Mouse (Mus musculus) cerebellum, adult (tissue): ENCODE measurements around the gene Kcnma1.

Experiments used
- ATAC-seq: cut with Nextera tagmentation; 2 replicates; pipeline ENCODE4 v1.9.2; 2017; ENCODE audit warnings: mild to moderate bottlenecking, moderate library complexity, mixed read lengths; ENCODE audit not compliant: insufficient number of reproducible peaks, low FRiP score, low TSS enrichment

Kcnma1 gene

DNA sequence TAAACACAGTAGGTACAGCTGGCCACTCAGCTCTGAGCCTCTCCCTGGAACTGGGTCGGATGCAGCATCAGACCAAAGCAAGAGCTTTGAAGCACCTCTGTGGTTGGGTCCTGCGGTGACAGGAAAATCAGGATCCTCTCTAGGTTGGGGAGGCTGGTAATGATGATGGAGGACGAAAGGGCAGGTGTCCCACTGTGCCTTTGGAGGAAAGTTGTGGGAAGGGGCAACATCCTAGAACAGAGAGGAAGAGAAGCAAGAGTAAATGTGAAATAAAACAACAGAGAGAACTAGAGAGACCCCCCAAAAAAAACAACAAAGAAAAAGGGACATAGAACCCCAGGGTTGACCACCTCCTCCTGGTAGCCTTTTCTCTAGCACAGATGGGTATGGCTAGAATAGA lies at the start of gene Kcnma1:
Kcnma1 (minus strand) TSS at position 101 of the 400 bp plus-strand sequence.
- ATAC-seq: no peak

DNA sequence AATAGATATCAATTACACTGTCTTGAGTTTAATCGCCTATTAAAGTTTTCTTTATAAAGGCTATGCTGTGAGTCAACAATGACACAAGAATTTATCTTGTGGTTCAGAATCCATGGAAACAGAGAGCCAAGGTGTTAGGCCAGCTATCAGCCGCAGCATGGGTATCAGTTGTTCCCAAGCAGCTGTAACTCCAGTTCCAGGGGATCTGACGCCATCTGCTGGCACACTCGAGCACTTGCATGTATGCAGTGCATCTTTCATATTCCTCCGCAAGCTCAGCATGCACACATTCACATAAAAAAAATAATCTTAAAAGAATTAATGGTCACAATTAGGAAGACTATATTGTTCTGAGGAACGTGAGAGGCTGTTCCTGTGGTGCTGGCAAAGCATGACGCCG lies 45.5 kb upstream of the Kcnma1 start:
- ATAC-seq: no peak

DNA sequence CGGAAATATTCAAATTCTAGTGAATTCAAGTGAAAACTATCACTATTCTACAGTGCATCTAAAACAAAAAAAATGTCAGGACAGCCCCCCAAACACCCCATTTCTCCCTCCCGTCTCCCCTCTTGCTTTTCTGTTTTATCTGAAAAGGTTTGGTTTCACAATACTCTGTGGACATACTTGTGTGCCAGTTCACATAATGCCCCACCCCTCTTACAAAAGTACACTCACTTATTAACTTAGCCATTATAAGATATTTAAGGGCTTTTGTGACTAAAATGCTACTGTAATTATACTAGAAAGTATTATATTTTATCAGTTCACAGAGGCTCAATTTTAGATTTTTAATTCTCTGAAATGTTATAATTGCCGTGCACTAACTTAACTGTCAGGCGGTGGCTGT lies 45.0 kb upstream of the Kcnma1 start:
- ATAC-seq: no peak

DNA sequence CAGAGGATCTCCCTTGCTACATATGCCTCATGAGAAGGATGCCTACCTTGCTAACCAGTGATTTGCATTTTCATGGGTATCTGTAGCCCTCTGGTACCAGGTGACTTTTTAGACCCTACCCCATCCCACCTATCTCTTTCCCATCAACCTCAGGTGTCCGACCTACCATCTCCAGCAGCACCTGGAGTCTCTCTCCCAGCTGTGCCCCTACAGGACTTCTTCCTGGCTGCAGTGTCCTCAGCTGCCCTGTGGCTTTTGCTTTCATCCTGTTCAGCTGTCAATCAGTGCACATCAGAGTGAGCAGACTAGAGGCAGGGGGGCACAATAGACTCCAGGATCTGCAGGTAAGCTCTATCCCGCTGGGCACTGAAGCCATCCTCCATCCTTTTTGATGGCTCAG lies 37.5 kb upstream of the Kcnma1 start:
- no peak for ATAC-seq

DNA sequence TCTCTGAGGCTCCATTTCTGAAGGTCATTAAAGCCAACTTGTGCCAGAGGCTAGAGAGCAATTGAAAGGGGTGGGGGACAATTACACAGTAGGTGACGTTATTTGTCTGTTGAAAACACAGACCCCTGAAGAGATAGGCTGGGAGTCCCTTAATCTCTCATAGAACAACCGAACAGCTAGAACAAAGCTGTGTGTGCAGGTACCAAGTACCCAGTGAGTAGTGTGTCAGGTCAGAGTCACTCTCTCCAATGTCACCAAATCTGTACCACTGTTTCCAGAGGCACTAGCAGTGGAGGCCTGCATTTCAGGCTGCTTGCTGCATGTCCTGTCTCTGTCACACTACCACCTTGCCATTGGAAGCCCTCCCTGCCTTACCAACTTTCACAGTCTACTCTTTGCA lies 22.3 kb upstream of the Kcnma1 start:
- no peak for ATAC-seq

DNA sequence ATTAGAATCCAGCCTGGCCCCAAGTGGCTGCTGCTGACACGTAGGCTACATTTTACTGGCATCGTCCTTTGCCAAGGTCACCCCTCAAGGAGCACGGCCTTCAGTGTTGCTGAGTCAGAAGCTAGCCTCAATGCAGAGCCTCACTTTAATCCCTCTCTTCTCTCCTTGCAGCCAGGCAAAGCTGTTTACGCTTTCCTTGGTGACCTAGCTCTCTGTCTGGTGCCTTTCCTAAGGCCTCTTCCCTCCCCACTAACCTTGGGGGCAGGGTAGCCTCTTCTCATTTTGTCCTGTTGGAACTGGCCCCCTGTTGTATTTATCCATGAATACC lies 21.9 kb upstream of the Kcnma1 start:
- ATAC-seq: no peak

DNA sequence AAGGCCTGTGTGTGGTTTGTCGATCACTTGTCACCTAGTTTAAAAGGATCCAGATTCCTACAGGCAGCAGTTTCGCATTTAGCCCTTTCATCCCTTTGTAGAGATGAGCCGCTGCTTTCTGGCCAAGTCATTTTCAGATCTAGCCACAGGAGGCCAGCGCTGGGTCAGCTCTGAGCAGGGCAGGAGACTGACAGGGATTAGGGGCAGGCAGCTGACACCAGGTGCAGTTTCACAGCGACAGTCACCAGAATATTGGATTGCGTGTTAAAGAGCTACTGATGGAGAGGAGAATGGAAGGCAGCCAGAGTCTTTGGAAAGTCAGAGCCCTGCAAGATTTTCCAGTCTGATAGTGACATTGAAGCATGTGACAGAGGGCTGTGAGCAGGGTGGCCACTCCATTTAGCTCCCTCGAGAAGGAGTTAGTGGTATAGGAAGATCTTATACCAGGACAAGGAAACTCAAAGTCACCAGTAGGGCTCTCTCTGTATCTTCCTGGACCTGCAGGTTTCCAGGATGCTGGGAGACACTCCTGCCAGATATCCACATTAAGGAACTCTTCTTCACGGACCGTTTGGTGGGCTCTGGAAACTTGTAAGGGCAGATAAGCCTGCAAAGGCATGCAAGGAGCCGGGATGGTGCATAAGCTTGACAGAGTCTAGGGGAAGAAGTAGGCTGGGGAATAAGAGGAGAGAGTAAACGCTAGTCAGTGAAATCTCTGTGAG lies 21.4 kb upstream of the Kcnma1 start:
- ATAC-seq: peak; percentile 28; the same call in 1 of the 2 replicates

DNA sequence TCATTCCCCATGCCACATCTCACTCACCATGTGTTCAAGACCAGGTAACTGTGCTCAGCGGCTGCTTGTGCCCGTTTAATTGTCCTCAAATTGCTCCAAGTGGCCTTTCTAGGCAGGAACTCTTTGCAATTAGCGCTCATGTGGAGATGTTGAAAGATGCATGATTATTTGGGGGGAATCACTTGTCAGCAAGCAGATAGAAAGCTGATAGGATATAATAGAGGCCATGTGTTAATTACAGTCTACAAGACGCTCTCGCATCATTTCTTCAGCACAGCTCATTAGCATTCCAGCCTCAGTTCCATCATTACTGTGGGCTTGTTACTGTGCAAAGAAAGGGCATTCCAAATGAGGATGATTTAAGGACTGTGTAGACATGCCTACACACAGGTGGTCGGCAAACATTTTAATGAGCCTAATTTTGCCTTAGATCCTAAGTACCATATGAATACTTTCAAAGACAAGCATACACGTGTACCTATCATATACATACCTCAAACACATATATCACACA lies 18.6 kb upstream of the Kcnma1 start:
- ATAC-seq: no peak

DNA sequence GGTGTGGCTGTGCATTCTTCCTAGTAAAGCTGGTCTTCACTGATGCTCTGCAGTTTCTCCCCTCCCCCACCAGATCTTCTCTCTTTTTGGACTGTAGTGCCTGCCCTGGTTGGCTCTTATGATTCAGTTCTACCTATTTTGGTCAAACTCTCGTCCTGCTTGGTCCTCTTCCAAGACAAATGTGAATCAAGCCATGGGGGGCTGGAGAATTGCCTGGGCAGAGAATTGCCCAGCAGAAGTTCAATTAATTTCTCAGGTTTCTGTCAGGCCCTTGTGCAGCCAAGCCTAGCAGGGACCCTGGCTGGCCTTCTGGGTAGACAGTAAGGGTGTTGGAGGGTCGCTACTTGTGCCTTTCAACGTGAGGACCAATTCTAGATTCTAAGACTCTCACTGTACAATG lies 17.9 kb upstream of the Kcnma1 start:
- ATAC-seq: peak; percentile 46

DNA sequence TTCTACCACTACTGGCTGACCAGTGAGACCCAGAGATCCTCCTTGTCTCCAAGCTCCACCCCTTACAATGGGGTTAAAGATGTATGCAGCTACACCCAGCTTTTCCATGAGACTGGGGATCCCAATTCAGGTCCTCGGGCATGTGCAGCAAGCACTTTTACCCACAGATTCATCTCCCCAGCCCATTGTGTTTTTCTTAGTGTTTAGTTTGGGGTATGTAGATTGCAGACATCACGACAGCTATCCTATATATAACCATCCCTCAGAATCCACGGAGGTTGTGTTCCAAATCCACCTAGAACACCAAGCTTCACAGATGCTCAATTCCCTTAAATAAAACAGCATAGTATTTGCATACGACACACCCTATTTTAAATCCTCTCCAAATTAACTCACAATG lies 6.4 kb upstream of the Kcnma1 start:
- no peak for ATAC-seq

DNA sequence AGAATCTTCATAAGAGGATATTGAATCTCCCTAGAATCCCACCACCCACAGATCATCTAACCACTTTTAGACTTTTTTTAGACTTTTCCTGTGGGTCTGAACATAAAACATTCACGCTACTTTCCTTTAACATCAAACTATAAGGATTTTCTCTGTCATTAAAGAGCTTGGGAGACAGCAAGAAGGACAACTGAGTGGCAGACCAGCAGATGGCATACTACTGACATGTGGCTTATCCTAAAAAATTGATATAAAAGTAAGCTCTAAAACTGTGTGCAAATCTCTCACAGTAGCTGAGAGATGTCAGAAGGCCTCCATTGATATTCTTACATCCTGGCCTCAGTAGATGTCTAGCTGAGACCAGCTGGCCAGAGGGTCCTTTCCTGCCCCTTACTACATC lies 4.3 kb downstream of the Kcnma1 start:
- ATAC-seq: no peak

DNA sequence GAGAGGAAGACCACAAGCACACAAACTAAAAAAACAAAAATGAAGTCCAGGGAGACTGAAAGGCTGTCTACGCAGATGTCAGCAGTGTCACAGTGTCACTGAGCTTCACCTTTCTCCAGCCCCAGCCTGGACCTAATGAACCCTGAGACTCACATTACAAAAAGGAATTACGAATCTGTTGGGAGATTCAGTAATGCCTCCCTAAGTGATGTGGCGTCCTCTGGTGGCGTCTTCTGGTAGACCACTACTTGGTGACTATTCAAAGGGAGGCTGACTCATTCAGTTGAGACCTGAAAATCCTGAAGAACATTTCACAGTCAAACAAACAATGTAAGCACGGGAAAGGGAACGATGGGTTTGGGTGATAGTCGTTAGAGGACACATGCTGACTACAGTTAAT lies 6.0 kb downstream of the Kcnma1 start:
- ATAC-seq: no peak

DNA sequence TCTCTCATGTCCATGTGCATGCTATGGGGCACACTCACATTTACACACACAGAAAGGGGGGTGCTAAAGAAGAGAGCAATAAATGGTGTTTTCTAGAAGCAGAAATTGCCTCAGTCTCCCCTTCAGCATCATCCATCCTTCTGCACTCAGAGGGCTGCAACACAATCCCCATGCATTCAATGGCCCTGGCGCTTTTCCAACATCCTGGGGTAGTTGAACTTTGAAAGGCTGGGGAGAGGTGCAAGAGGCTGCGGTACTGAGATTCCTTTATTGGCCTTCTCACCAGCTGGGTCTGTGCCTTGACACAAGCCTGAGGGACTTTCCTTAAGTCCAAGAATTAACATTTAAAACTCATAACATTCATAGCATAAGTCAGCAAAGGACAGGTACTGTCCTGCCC lies 8.0 kb downstream of the Kcnma1 start:
- no peak for ATAC-seq

DNA sequence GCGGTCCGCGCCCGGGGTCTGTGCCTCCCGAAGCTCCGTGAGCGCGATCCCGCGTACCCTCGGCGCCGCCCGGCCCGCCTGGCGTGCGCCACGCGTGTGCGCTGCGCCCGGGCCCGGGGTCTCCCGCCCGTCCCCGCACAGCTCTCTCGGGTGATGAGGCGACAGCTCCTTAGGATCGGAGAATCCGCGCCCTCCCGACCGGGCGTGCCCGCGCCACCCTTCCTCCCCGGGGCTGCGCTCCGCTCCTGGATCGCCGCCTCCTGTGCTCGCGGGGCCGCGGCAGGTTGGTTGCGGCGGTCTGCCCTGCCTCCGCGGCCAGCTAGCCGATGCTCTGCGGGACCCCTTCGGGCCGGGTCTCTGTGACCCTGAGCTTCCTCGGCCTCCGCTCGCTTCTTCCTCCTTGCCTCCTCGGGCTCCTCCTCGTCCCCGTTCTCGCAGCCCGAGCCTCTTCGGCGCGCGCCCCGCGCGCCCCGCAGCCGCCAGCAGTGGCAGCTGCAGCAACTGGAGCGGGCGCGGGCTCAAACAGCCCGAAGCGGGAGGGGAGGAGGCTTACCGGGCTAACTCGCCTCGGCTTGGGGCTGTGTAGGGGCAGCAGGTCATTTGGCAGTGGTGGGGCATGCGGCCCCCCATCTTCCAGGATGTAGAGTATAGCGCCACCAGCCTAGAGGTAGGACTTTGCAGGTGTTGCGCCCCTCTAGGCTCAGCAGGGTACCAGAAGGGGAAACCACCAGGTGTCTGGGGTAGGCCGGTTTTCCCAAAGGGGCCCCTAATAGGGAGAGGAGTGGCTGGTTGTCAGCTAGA lies 9.6 kb downstream of the Kcnma1 start:
- peak; percentile 46; the same call in 1 of the 2 replicates for ATAC-seq

DNA sequence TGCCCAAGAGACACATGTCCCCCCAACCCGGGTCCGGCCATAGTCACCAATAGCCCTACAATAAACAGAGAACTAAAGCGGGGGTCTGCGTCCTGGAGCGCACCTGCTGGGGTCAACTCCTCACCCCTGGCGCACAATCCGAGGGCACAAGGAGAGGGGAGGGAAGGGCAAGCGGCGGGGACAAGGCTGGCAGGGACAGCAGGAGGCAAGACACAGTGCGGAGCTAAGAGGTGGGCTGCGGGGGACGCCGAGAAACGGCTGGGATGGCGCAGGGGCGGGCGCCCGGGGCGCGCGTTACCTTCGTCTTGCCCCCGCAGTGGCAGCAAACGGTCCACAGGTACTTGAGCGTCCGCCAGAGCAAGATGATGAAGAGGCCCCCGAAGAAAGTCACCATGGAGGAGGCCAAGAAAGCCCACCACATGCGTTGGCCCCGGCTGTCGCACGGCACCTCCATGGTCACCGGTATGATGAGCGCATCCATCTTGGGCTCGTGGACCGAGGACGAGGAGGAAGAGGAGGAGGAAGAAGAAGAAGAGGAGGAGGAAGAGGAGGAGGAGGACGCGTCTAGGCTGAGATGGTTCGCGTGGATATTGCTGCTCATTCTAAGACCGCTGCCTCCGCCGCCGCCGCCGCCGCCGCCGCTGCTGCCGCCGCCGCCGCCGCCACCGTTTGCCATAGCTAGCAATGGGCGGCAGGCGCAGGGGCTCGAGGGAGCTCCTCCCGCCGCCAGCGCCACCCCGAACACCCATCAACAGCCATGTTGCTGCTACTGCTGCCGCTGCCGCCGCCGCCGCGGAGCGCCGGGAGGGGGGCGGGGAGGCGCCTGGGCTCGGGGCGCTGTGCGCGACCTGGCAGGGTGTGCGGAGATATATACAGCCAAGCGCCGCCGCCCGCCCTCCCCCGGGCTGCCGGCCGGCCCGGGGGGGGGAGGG lies 10.6 kb downstream of the Kcnma1 start:
- ATAC-seq: no peak

DNA sequence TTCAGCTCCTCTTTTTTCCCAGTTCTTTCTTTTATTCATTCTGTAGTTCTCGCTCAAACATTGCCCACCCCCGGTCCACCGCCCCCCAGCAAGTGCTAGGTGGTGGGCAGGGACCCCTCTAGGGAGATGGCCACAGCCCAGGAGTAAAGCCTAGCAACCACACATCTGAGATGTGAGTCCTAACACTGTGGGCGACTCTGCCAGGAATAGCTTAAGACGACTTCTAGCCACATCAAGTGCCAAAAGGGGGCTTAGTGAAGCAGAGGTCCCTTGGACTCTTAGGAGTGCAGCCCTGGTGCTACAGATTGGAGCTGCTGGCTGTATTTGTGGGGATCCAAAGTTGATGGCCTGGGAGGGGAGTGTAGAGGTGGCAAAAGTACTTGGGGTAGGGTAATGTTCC lies 11.6 kb downstream of the Kcnma1 start:
- ATAC-seq: no peak

DNA sequence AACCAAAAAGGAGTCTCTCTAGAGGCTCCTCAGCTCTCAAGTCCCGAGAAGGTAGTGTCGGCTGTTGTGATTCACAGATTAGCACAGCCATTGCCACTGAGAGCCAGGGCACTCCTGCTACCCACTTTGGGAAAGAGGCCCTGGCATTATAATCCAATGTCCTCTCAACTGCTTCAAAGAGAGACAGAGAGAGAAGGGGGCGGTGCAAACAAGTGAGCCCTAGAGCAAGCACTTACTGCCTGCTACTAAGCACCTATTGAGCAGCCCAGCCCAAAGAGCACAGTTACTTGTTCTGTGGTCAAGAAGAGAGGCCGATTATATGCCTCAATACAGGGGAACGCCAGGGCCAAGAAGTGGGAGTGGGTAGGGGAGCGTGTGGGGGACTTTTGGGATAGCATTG lies 16.4 kb downstream of the Kcnma1 start:
- no peak for ATAC-seq

DNA sequence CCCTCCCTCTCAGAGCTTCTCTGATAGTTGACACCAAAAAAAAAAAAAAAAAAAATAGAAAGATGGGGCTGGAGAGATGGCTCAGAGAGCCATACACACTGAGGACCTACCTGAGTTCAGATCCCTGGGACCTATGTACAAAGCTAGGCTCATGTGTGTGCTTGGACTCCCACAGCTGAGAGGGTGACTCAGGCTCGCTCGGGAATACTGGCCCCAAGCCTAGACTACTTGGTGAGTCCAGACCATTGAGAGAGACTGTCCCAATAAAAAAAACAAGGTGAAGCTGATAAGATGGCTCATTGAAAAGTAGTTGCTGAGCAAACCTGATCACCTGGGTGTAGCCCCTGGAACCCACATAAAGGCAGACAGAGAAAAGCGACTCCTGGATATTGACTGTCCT lies 18.5 kb downstream of the Kcnma1 start:
- ATAC-seq: no peak

DNA sequence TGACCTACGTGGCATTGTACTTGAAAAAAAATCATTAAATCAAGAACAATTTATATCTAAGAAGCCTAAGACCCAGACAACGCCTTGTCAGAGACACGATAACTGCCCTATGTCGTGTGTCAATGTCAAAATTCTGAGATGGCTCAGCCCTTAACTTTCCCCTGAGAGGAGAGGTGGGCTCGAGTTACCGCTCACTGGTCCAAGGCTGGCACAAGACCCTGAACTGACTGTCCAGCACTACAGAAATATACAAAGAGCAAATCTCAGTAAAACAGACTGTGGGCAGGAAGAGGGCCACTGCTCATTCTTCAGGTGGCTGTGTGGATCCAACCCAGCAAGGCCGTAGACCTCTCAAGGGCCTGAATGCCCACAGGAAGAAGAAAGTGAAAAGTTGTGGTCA lies 23.4 kb downstream of the Kcnma1 start:
- ATAC-seq: no peak

DNA sequence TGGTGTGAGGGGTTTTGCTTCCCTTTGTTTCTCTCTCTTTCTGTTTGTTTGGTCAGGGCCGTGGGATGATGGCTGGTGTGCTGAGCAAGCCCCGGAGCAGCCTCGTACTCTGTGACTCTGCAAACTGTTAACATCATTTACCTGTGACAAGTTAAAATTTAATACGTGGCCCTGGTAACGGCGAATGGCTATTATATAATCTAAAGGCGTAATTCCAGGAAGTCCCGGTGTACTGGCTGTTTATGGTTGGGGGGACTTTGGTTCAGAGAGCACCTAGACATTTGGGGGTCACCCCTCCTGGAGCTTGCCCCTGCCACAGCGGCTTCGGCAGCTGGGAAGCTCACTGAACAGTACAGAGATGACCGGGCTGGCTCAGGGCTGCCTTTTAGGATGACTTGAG lies 24.6 kb downstream of the Kcnma1 start:
- ATAC-seq: no peak

DNA sequence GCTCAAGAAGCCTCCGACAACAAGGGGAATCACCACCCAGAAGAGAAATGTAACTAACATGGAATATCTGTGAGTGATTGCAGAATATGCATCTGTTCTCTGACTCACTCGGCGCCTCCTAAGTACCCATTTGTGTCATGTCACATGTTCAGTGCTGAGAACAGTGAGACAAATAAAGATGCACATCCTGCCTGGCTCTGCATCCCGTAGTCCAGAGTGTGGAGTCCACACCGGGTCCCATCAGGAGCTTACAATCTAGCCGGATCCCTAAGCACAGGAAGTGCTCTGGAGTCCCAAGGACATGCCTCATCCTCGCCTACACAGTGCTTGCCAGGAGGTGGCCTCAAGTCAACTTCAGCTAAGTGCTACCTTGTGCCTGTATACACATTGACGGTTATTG lies 32.1 kb downstream of the Kcnma1 start:
- no peak for ATAC-seq
